Mouse (Mus musculus) lung, postnatal 0 days (tissue): ENCODE measurements around the gene Gtsf1l.

ENCODE experiments used
- CTCF ChIP-seq: IDR thresholded peaks from 2 replicates; pipeline ENCODE4 v1.5.1; 2016; ENCODE audit warnings: antibody characterized with exemption, mild to moderate bottlenecking
- EP300 ChIP-seq: IDR thresholded peaks from 2 replicates; pipeline ENCODE4 v1.6.1; 2016; ENCODE audit warnings: antibody characterized with exemption, mild to moderate bottlenecking, control low read depth

- TF ChIP-seq EP300 (no peak), CTCF (no peak)
Observed at GRCm38 (mm10) chr2:163054335-163054840, 33.3 kb downstream of the Gtsf1l start, which contains the start of gene Mybl2.
